Mouse (Mus musculus) CH12.LX (cell line): ENCODE results near the gene Armc6. TPM values are rescaled to one million over a fixed set of nuclear protein-coding genes. Genes with fewer than 3 reads are reported as not detected.

Experiments
- DNase-seq: peaks from one replicate; pipeline ENCODE4 v3.0.0-alpha.2; 2013; ENCODE audit errors: extremely low read depth
- H3K27ac ChIP-seq: 2 replicates; pipeline ENCODE4 v1.5.1; 2012; ENCODE audit warnings: low read depth, mild to moderate bottlenecking, control low read depth, moderate library complexity; ENCODE audit not compliant: insufficient read depth
- H3K27me3 ChIP-seq: replicated peaks from 2 replicates; pipeline ENCODE3; 2012; ENCODE audit warnings: inconsistent platforms
- H3K36me3 ChIP-seq, 2 experiments: replicated peaks in 1 of 2; 2 replicates each; pipeline versions ENCODE3 to v1.6.1; 2012; ENCODE audit warnings: inconsistent platforms in 1 of 2, low read length in 1 of 2, mild to moderate bottlenecking in 1 of 2, mixed read lengths in 1 of 2, moderate library complexity in 1 of 2; ENCODE audit not compliant: control insufficient read depth in 1 of 2, insufficient read depth in 1 of 2
- H3K4me1 ChIP-seq, 2 experiments: 2 replicates each; pipeline ENCODE4 v1.6.1; 2012; ENCODE audit warnings: inconsistent platforms in 1 of 2, moderate library complexity in 1 of 2; ENCODE audit not compliant: insufficient read depth in 2 of 2, control insufficient read depth in 1 of 2
- H3K4me2 ChIP-seq: 2 replicates; pipeline ENCODE4 v1.6.1; 2012; ENCODE audit warnings: low read depth, mild to moderate bottlenecking, control low read depth; ENCODE audit not compliant: poor library complexity, insufficient read depth, severe bottlenecking
- H3K4me3 ChIP-seq, 3 experiments: fragments of 150-350 bp in 1 of 3; sonication (generic) in 1 of 3; replicated peaks in 1 of 3; 2 replicates each; pipeline versions ENCODE3 to v1.5.1; 2011 to 2012; ENCODE audit warnings: low read depth in 2 of 3, low read length in 2 of 3, mild to moderate bottlenecking in 2 of 3, moderate library complexity in 2 of 3, control low read depth in 1 of 3, improper control_type of control experiment in 1 of 3, inconsistent platforms in 1 of 3, mixed read lengths in 1 of 3; ENCODE audit not compliant: poor library complexity in 1 of 3
- H3K79me2 ChIP-seq: replicated peaks from 2 replicates; pipeline ENCODE4 v1.6.1; 2012; ENCODE audit warnings: mild to moderate bottlenecking, moderate library complexity; ENCODE audit not compliant: control insufficient read depth, poor library complexity, insufficient read depth, severe bottlenecking; ENCODE audit errors: extremely low read depth
- H3K9ac ChIP-seq: 2 replicates; pipeline ENCODE4 v1.6.1; 2012; ENCODE audit warnings: low read depth, mild to moderate bottlenecking, control low read depth, moderate library complexity; ENCODE audit not compliant: insufficient read depth
- H3K9me3 ChIP-seq: replicated peaks from 2 replicates; pipeline ENCODE3; 2012; ENCODE audit warnings: low read length, inconsistent platforms, mixed read lengths
- BHLHE40 ChIP-seq: IDR thresholded peaks from 2 replicates; pipeline ENCODE4 v1.6.1; 2011; ENCODE audit warnings: mild to moderate bottlenecking, low read depth, low read length, improper control_type of control experiment
- CHD2 ChIP-seq: IDR thresholded peaks from 2 replicates; pipeline ENCODE4 v1.6.1; 2011; ENCODE audit warnings: low read length, improper control_type of control experiment
- E2F4 ChIP-seq: IDR thresholded peaks from 2 replicates; pipeline ENCODE4 v1.6.1; 2011; ENCODE audit warnings: low read depth, low read length, improper control_type of control experiment; ENCODE audit not compliant: insufficient replicate concordance
- ELF1 ChIP-seq: IDR thresholded peaks from 2 replicates; pipeline ENCODE4 v1.6.1; 2014; ENCODE audit warnings: low read depth, mild to moderate bottlenecking, inconsistent platforms, low read length, improper control_type of control experiment
- ETS1 ChIP-seq: conservative IDR thresholded peaks from 2 replicates; pipeline ENCODE4 v1.6.1; 2012; ENCODE audit warnings: low read depth, mild to moderate bottlenecking, inconsistent platforms, low read length, improper control_type of control experiment, moderate library complexity
- GABPA ChIP-seq: IDR thresholded peaks from 2 replicates; pipeline ENCODE4 v1.6.1; 2012; ENCODE audit warnings: low read depth, low read length, improper control_type of control experiment, inconsistent platforms; ENCODE audit not compliant: insufficient replicate concordance
- JUN ChIP-seq: IDR thresholded peaks from 2 replicates; pipeline ENCODE4 v1.6.1; 2011; ENCODE audit warnings: low read depth, mild to moderate bottlenecking, low read length, improper control_type of control experiment, moderate library complexity; ENCODE audit not compliant: insufficient read depth
- JUND ChIP-seq: conservative IDR thresholded peaks from 2 replicates; pipeline ENCODE4 v1.6.1; 2011; ENCODE audit warnings: low read depth, low read length, improper control_type of control experiment
- KAT2A ChIP-seq: IDR thresholded peaks from 2 replicates; pipeline ENCODE4 v1.6.1; 2012; ENCODE audit warnings: low read length, improper control_type of control experiment, inconsistent platforms; ENCODE audit not compliant: insufficient replicate concordance
- MXI1 ChIP-seq: IDR thresholded peaks from 2 replicates; pipeline ENCODE4 v1.6.1; 2011; ENCODE audit warnings: mild to moderate bottlenecking, low read depth, low read length, improper control_type of control experiment
- MYC ChIP-seq: IDR thresholded peaks from 2 replicates; pipeline ENCODE4 v1.6.1; 2011; ENCODE audit warnings: low read depth, mild to moderate bottlenecking, improper control_type of control experiment, low read length
- PAX5 ChIP-seq: IDR thresholded peaks from 2 replicates; pipeline ENCODE4 v1.6.1; 2012; ENCODE audit warnings: low read length, inconsistent platforms, mixed read lengths
- RAD21 ChIP-seq: IDR thresholded peaks from 2 replicates; pipeline ENCODE4 v1.6.1; 2011; ENCODE audit warnings: low read depth, mild to moderate bottlenecking, low read length, improper control_type of control experiment, moderate library complexity
- SIN3A ChIP-seq: IDR thresholded peaks from 2 replicates; pipeline ENCODE4 v1.6.1; 2012; ENCODE audit warnings: low read length, improper control_type of control experiment, inconsistent platforms
- SMC3 ChIP-seq: IDR thresholded peaks from 2 replicates; pipeline ENCODE4 v1.6.1; 2011; ENCODE audit warnings: low read depth, low read length, improper control_type of control experiment
- USF1 ChIP-seq: IDR thresholded peaks from 2 replicates; pipeline ENCODE4 v1.6.1; 2014; ENCODE audit warnings: low read depth, mild to moderate bottlenecking, inconsistent platforms, low read length, improper control_type of control experiment
- USF2 ChIP-seq: conservative IDR thresholded peaks from 2 replicates; pipeline ENCODE4 v1.6.1; 2011; ENCODE audit warnings: low read depth, low read length, improper control_type of control experiment
- ZKSCAN1 ChIP-seq: IDR thresholded peaks from 2 replicates; pipeline ENCODE4 v1.6.1; 2012; ENCODE audit warnings: low read depth, inconsistent platforms, low read length, improper control_type of control experiment, borderline replicate concordance
- ZMIZ1 ChIP-seq: IDR thresholded peaks from 2 replicates; pipeline ENCODE4 v1.6.1; 2012; ENCODE audit warnings: low read depth, mild to moderate bottlenecking, inconsistent platforms, low read length, improper control_type of control experiment
- dilution Hi-C: fragments of 300-500 bp; cut with MboI; formaldehyde crosslinking; loops from 2 replicates; pipeline ENCODE4 v1.14.3; 2020; ENCODE audit warnings: low sequenced_read_pairs; ENCODE audit not compliant: extremely low pct_unique_long_range_greater_than_20kb, extremely low pct_ligation_motif_present
- in situ Hi-C: fragments of 300-500 bp; cut with MboI; formaldehyde crosslinking; loops from 3 replicates; pipeline ENCODE4 v1.14.3; 2019; ENCODE audit warnings: low sequenced_read_pairs, low pct_ligation_motif_present, low pct_unique_long_range_greater_than_20kb, mixed read lengths
- polyA plus RNA-seq: library from polyadenylated mRNA; unstranded; fragments of >175 nt; gene quantifications from 2 replicates; pipeline ENCODE4 v1.2.1, GENCODE M21; 2012; ENCODE audit warnings: low read depth; ENCODE audit not compliant: insufficient read length
- total RNA-seq, 2 experiments: library from RNA; depleted of rRNA; stranded (reverse); fragments of 300-350 nt in 1 of 2; fragments of >200 nt in 1 of 2; gene quantifications; 2 replicates each; pipeline ENCODE4 v1.2.3; 2012 to 2014

Gene Armc6
- total and polyA plus RNA-seq, 3 experiments: 20.0 to 31.1 (median 23.7) TPM

DNA sequence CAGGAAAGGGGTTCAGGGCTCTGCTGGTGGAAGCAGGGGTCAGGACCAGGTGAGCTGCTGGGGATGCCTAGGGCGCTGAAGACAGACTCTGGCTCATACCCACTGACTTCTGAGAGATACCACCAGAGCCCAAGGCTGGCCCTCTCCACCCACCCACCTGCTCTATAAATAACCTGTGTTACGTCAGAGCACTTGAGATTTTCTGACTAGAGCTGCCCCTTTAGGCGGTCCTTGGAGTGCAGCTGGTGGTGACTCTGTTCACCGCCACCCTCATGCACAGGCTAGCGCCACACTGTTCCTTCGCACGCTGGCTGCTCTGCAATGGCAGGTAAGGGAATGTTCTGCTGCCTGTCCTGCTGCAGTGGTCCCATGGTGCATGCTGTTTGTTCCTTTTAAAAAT lies 60.2 kb downstream of the Armc6 start (continued):
- TF ChIP-seq MXI1 (peak; percentile 42; the same call in 1 of the 2 replicates), ELF1 (no peak), ETS1 (peak; percentile 48; the same call in 1 of the 2 replicates), KAT2A (no peak), SIN3A (peak; percentile 38; the same call in 1 of the 2 replicates), USF2 (no peak), E2F4 (no peak), ZKSCAN1 (no peak), JUND (no peak), GABPA (no peak), CHD2 (no peak), MYC (no peak), ZMIZ1 (no peak), RAD21 (no peak), JUN (no peak), BHLHE40 (no peak; the same call in 1 of the 2 replicates), PAX5 (no peak)

DNA sequence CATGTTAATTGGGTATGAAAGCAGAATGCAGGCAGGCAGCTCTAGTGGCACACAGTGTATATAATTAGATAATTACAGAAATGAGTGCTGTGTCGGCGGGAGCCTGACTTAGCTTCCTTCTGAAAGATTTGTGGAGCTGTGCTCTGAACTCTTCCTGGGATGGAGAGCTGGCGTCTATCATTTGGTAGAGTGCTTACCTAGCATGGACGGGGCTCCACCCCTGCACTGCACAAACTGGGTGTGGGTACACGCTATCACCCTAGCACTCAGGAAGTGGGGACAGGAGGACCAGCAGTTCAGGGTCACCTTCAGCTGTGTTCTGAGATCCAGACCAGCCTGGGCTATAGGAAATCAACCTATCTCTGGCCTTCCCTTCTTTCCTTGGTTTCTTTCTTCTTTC lies 60.9 kb downstream of the Armc6 start:
- peaks cover 13% of the 10 kb centered on the region for H3K79me2 ChIP-seq
- H3K4me3 ChIP-seq: peak overlapping the region; percentile 28 to 78 (median 46)
- in situ Hi-C loops (loop anchor here (5.0 kb wide), 1 partner anchor 39 kb away; the partner anchor contains the start of gene Slc25a42), dilution Hi-C loops (no loop called here)
- peaks cover 16 to 39% of the 10 kb centered on the region in 2 experiments for H3K36me3 ChIP-seq
- TF ChIP-seq ELF1: no peak
- TF ChIP-seq PAX5: no peak
- no peak for TF ChIP-seq SMC3
- no peak for TF ChIP-seq MYC
- TF ChIP-seq USF1: no peak
- TF ChIP-seq, all 38 proteins: peak for 0
- Histone ChIP-seq H3K9me3 (no peaks in the 10 kb centered on the region), H3K27me3 (no peaks in the 10 kb centered on the region), H3K4me1 (peaks cover 12 to 61% of the 10 kb centered on the region in 2 experiments; a peak in 3 of 4 replicates), H3K27ac (no peak overlapping the region; the same call in 1 of the 2 replicates), H3K4me2 (peak overlapping the region; percentile 63; the same call in 1 of the 2 replicates), H3K9ac (peak overlapping the region; percentile 71; the same call in 1 of the 2 replicates)
- no peak for DNase-seq
